Mouse (Mus musculus) lung, postnatal 0 days (tissue): ENCODE data around the gene Edar. TPM values are rescaled to one million over a fixed set of nuclear protein-coding genes. Genes with fewer than 3 reads are reported as not detected.

Experiments
- ATAC-seq: fragments of 200-750 bp; cut with Nextera tagmentation; 2 replicates; pipeline ENCODE4 v1.8.0; 2017; ENCODE audit warnings: moderate library complexity
- DNase-seq: peaks from one replicate; pipeline ENCODE4 v3.0.0-alpha.2; 2016; ENCODE audit warnings: low spot score
- H3K27ac ChIP-seq: fragments of 300-500 bp; sonication (generic); 2 replicates; pipeline ENCODE4 v1.5.1; 2014; ENCODE audit warnings: antibody characterized with exemption, mild to moderate bottlenecking, low read length, mixed read lengths
- H3K27me3 ChIP-seq: fragments of 300-500 bp; sonication (generic); replicated peaks from 2 replicates; pipeline ENCODE4 v1.6.1; 2014; ENCODE audit warnings: low read length, mixed read lengths; ENCODE audit not compliant: insufficient read depth
- H3K36me3 ChIP-seq: fragments of 300-500 bp; sonication (generic); 2 replicates; pipeline ENCODE4 v1.6.1; 2014; ENCODE audit warnings: low read length, mixed read lengths; ENCODE audit not compliant: insufficient read depth
- H3K4me1 ChIP-seq: fragments of 300-500 bp; sonication (generic); 2 replicates; pipeline ENCODE4 v1.6.1; 2014; ENCODE audit warnings: antibody characterized with exemption, low read depth, low read length, mixed read lengths; ENCODE audit not compliant: insufficient read depth
- H3K4me2 ChIP-seq: fragments of 300-500 bp; sonication (generic); replicated peaks from 2 replicates; pipeline ENCODE4 v1.6.1; 2014; ENCODE audit warnings: low read depth, mild to moderate bottlenecking, low read length, moderate library complexity, mixed read lengths
- H3K4me3 ChIP-seq: fragments of 300-500 bp; sonication (generic); 2 replicates; pipeline ENCODE4 v1.5.1; 2014; ENCODE audit warnings: low read depth, low read length
- H3K9ac ChIP-seq: fragments of 300-500 bp; sonication (generic); replicated peaks from 2 replicates; pipeline ENCODE4 v1.6.1; 2014; ENCODE audit warnings: low read depth, mild to moderate bottlenecking
- H3K9me3 ChIP-seq: fragments of 300-500 bp; sonication (generic); 2 replicates; pipeline ENCODE4 v1.6.1; 2016; ENCODE audit warnings: low read length, mixed read lengths
- CTCF ChIP-seq: IDR thresholded peaks from 2 replicates; pipeline ENCODE4 v1.5.1; 2016; ENCODE audit warnings: antibody characterized with exemption, mild to moderate bottlenecking
- EP300 ChIP-seq: IDR thresholded peaks from 2 replicates; pipeline ENCODE4 v1.6.1; 2016; ENCODE audit warnings: antibody characterized with exemption, mild to moderate bottlenecking, control low read depth
- WGBS: fragments of 180-500 bp; shearing (Covaris S2); extraction: QIAGEN DNeasy Blood & Tissue Kit; methylation state at CpG from one replicate; pipeline ENCODE4 v1.1.7; 2014; 5-methylcytosine and 5-hydroxymethylcytosine counted together
- polyA plus RNA-seq: library from polyadenylated mRNA; unstranded; fragments of >200 nt; fragmentation: Nextera tagmentation; extraction: Ambion mirVana; gene quantifications from 2 replicates; pipeline ENCODE4 v1.2.1, GENCODE M21; 2015

The Edar gene
- polyA plus RNA-seq, 1 experiment from 2014 or later = 0.51 TPM

DNA sequence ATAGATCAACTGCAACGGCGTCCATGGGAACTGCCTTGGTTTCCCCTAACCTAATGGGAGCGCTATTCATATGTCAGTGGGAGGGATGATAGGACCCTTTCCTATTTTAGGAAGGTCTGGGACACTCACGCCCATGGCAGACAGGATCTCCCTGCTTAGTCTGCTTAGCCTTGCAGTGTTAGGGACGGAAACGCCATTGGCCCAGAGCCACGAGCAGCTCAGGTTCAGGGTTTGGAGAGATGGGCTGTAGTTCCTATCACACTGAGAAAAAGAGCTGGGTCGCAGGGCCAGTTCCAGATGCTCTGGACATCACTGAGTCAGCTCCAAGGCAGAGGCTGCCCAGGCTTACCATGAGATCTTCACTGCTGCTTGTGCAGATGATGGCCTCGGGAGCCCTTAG lies 32.5 kb downstream of the Edar start:
- H3K4me1 ChIP-seq = no peaks in the 10 kb centered on the region
- H3K9ac ChIP-seq = no peak overlapping the region
- TF ChIP-seq EP300 = no peak
- TF ChIP-seq CTCF = no peak
- no peaks in the 10 kb centered on the region for H3K36me3 ChIP-seq
- 64% methylated on average over 9 of the region's 9 CpGs for WGBS
- H3K27me3 ChIP-seq = 0 out of 2 replicates have a peak, but pooled peaks cover 3% of the 10 kb centered on the region
- no peak overlapping the region for H3K4me3 ChIP-seq
- no peak overlapping the region for H3K4me2 ChIP-seq
- no peak for ATAC-seq
- H3K27ac ChIP-seq = no peak overlapping the region
- DNase-seq = no peak
- no peaks in the 10 kb centered on the region for H3K9me3 ChIP-seq

DNA sequence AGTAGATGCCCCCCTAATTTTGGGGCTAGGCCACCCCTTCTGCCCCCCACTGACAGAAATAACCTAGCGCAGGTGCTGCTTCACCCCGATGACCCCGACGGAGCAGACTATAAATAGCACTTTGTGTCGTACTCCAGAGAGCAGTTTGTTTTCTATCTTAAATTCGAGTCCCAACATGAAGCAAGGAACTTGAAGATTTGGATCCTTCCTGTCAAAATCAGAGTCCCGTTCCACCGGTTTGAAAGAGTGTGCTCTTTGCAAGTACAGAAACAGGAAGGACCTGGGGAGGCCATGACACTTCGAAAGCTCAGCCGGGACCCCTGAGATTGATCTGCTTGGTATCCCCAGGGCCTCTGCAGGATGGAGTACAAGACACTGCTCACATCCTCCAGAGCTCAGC lies 33.8 kb downstream of the Edar start:
- WGBS = 56% methylated on average over 10 of the region's 10 CpGs
- DNase-seq = no peak
- H3K4me1 ChIP-seq = no peaks in the 10 kb centered on the region
- H3K4me3 ChIP-seq = no peak overlapping the region
- no peak overlapping the region; the same call in 1 of the 2 replicates for H3K4me2 ChIP-seq
- ATAC-seq = no peak
- no peaks in the 10 kb centered on the region for H3K9me3 ChIP-seq
- H3K36me3 ChIP-seq = no peaks in the 10 kb centered on the region
- H3K27me3 ChIP-seq = 0 out of 2 replicates have a peak, but pooled peaks cover 3% of the 10 kb centered on the region
- no peak overlapping the region for H3K9ac ChIP-seq
- TF ChIP-seq CTCF (no peak), EP300 (no peak)
- no peak overlapping the region for H3K27ac ChIP-seq

GRCm38 (mm10) chr10:58640446-58641400 lies 34.7 kb downstream of the Edar start:
- Histone ChIP-seq H3K4me3 (no peak overlapping the region), H3K4me2 (peak overlapping the region; percentile 32), H3K4me1 (no peaks in the 10 kb centered on the region), H3K9me3 (no peaks in the 10 kb centered on the region), H3K9ac (no peak overlapping the region), H3K36me3 (no peaks in the 10 kb centered on the region), H3K27ac (no peak overlapping the region), H3K27me3 (0 out of 2 replicates have a peak, but pooled peaks cover 3% of the 10 kb centered on the region)
- peak; percentile 64; the same call in 1 of the 2 replicates for ATAC-seq
- peak; percentile 38 for DNase-seq
- 53% methylated on average over 19 of the region's 19 CpGs for WGBS
- no peak for TF ChIP-seq CTCF
- TF ChIP-seq EP300 = no peak

- no peak for DNase-seq
- Histone ChIP-seq H3K9me3 (no peaks in the 10 kb centered on the region), H3K4me3 (no peak overlapping the region), H3K27ac (no peak overlapping the region), H3K36me3 (no peaks in the 10 kb centered on the region), H3K9ac (no peak overlapping the region), H3K4me2 (no peak overlapping the region), H3K4me1 (no peaks in the 10 kb centered on the region), H3K27me3 (0 out of 2 replicates have a peak, but pooled peaks cover 3% of the 10 kb centered on the region)
- ATAC-seq = no peak
- TF ChIP-seq CTCF = no peak
- TF ChIP-seq EP300 = no peak
- 53% methylated on average over 6 of the region's 6 CpGs for WGBS
Measured at GRCm38 (mm10) chr10:58639291-58639690, 36.2 kb downstream of the Edar start.

DNA sequence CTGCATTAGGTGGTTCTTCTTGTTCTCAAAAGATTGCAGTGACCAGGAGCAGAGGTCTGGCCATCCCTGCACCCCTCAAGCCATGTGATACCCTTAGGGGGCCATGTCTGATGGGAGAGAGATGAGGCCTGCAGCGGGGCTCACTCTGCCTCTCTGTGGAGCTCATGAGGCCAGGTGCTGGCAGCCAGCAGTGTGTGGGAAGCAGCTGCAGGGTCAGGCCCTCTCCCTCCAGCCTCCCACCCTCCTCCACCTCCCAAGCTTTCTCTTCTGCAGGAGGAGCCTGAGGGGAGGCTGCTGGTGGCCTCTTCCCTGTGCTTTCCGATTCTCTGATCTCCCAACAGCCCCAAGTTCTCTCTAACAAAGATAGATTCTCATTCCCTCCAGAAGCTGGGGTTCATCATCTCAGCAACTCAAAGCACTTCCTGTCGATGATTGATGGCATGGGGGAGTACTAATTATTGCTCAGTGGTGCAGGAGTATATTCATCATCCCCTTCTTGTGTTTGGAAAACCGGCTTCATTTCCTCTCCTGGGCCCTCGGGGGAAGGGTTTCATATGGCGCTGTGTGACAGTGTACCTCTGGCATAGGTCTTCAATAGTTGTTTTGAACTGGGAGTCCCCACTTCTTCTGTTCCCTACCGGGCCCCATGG lies 38.9 kb downstream of the Edar start:
- TF ChIP-seq CTCF = no peak
- TF ChIP-seq EP300 = no peak
- Histone ChIP-seq H3K36me3 (no peaks in the 10 kb centered on the region), H3K4me1 (no peaks in the 10 kb centered on the region), H3K27ac (no peak overlapping the region), H3K4me3 (no peak overlapping the region), H3K4me2 (no peak overlapping the region), H3K27me3 (no peaks in the 10 kb centered on the region), H3K9ac (no peak overlapping the region), H3K9me3 (no peaks in the 10 kb centered on the region)
- ATAC-seq (no peak), DNase-seq (no peak)
- WGBS = 47% methylated on average over 7 of the region's 7 CpGs

GRCm38 (mm10) chr10:58633507-58633906 lies 41.9 kb downstream of the Edar start:
- Histone ChIP-seq H3K9ac (no peak overlapping the region), H3K4me3 (no peak overlapping the region), H3K4me2 (no peak overlapping the region), H3K27ac (no peak overlapping the region), H3K9me3 (no peaks in the 10 kb centered on the region), H3K36me3 (no peaks in the 10 kb centered on the region), H3K27me3 (no peaks in the 10 kb centered on the region), H3K4me1 (no peaks in the 10 kb centered on the region)
- 89% methylated on average over 2 of the region's 2 CpGs for WGBS
- ATAC-seq (no peak), DNase-seq (no peak)
- TF ChIP-seq CTCF (no peak), EP300 (no peak)
